Mouse (Mus musculus): ENCODE results near the gene Il12b. TPM values are rescaled to one million over a fixed set of nuclear protein-coding genes. Genes with fewer than 3 reads are reported as not detected.

Gene Il12b
- total and polyA plus RNA-seq, 3 experiments: 0.23 TPM; not detected in 2

GRCm38 (mm10) chr11:44367711-44368110 lies 32.2 kb upstream of the Il12b start:
- dilution Hi-C loops (cut with MboI; ENCODE audit: extremely low pct_ligation_motif_present, extremely low pct_unique_long_range_greater_than_20kb, low sequenced_read_pairs) (no loop called here), in situ Hi-C loops (cut with MboI; ENCODE audit: low pct_ligation_motif_present, low pct_unique_long_range_greater_than_20kb, low sequenced_read_pairs) (no loop called here)
- H3K4me1 ChIP-seq (ENCODE audit: control insufficient read depth in 1 of 2, insufficient read depth in 2 of 2): no peaks in the 10 kb centered on the region
- peaks cover 8% of the 10 kb centered on the region for H3K27me3 ChIP-seq (replicated peaks)
- H3K9ac ChIP-seq (ENCODE audit: insufficient read depth, low read depth): no peak overlapping the region
- no peak overlapping the region for H3K4me3 ChIP-seq (replicated peaks in 1 of 3; ENCODE audit: low read depth in 2 of 3, low read length in 2 of 3, poor library complexity in 1 of 3)
- no peaks in the 10 kb centered on the region for H3K9me3 ChIP-seq (replicated peaks; ENCODE audit: low read length)
- TF ChIP-seq MAZ (IDR thresholded peaks at IDR 0.05; ENCODE audit: low read depth, low read length) (no peak), POLR2A (IDR thresholded peaks at IDR 0.05; ENCODE audit: low read depth, low read length) (no peak), JUN (IDR thresholded peaks at IDR 0.05; ENCODE audit: insufficient read depth, low read depth, low read length) (no peak), KAT2A (IDR thresholded peaks at IDR 0.05; ENCODE audit: insufficient replicate concordance, low read length) (no peak), EP300 (IDR thresholded peaks at IDR 0.05; ENCODE audit: low read length) (no peak), GABPA (IDR thresholded peaks at IDR 0.05; ENCODE audit: insufficient replicate concordance, low read depth, low read length) (no peak), BHLHE40 (IDR thresholded peaks at IDR 0.05; ENCODE audit: low read depth, low read length) (no peak), CTCF (conservative IDR thresholded peaks at IDR 0.05 in 1 of 2, IDR thresholded peaks at IDR 0.05 in 1 of 2; ENCODE audit: low read depth in 2 of 2, low read length in 2 of 2) (no peak)
- no peak for DNase-seq (ENCODE audit: extremely low read depth)
- H3K27ac ChIP-seq (ENCODE audit: insufficient read depth, low read depth): no peak overlapping the region
- H3K79me2 ChIP-seq (replicated peaks; ENCODE audit: control insufficient read depth, extremely low read depth, insufficient read depth, poor library complexity, severe bottlenecking): no peaks in the 10 kb centered on the region
- no peak overlapping the region for H3K4me2 ChIP-seq (ENCODE audit: insufficient read depth, low read depth, poor library complexity, severe bottlenecking)
- H3K36me3 ChIP-seq (replicated peaks in 1 of 2; ENCODE audit: control insufficient read depth in 1 of 2, insufficient read depth in 1 of 2, low read length in 1 of 2): no peaks in the 10 kb centered on the region

GRCm38 (mm10) chr11:44372856-44373255 lies 27.0 kb upstream of the Il12b start:
- H3K4me2 ChIP-seq (ENCODE audit: insufficient read depth, low read depth, poor library complexity, severe bottlenecking): peak overlapping the region; percentile 11; the same call in 1 of the 2 replicates
- TF ChIP-seq ZMIZ1 (IDR thresholded peaks at IDR 0.05; ENCODE audit: low read depth, low read length): no peak
- TF ChIP-seq MAX (IDR thresholded peaks at IDR 0.05; ENCODE audit: low read length): no peak
- no peak for TF ChIP-seq USF1 (IDR thresholded peaks at IDR 0.05; ENCODE audit: low read depth, low read length)
- no peak for TF ChIP-seq MAFK (IDR thresholded peaks at IDR 0.05; ENCODE audit: insufficient replicate concordance, low read length)
- TF ChIP-seq SIN3A (IDR thresholded peaks at IDR 0.05; ENCODE audit: low read length): no peak
- no peak for TF ChIP-seq TCF12 (IDR thresholded peaks at IDR 0.05; ENCODE audit: low read depth, low read length)
- no peak overlapping the region for H3K4me3 ChIP-seq (replicated peaks in 1 of 3; ENCODE audit: low read depth in 2 of 3, low read length in 2 of 3, poor library complexity in 1 of 3)
- H3K27me3 ChIP-seq (replicated peaks): peaks cover 7% of the 10 kb centered on the region
- H3K9me3 ChIP-seq (replicated peaks; ENCODE audit: low read length): no peaks in the 10 kb centered on the region
- in situ Hi-C loops (cut with MboI; ENCODE audit: low pct_ligation_motif_present, low pct_unique_long_range_greater_than_20kb, low sequenced_read_pairs): no loop called here
- H3K27ac ChIP-seq (ENCODE audit: insufficient read depth, low read depth): no peak overlapping the region
- DNase-seq (ENCODE audit: extremely low read depth): no peak
- no peaks in the 10 kb centered on the region for H3K79me2 ChIP-seq (replicated peaks; ENCODE audit: control insufficient read depth, extremely low read depth, insufficient read depth, poor library complexity, severe bottlenecking)
- dilution Hi-C loops (cut with MboI; ENCODE audit: extremely low pct_ligation_motif_present, extremely low pct_unique_long_range_greater_than_20kb, low sequenced_read_pairs): no loop called here
- H3K36me3 ChIP-seq (replicated peaks in 1 of 2; ENCODE audit: control insufficient read depth in 1 of 2, insufficient read depth in 1 of 2, low read length in 1 of 2): no peaks in the 10 kb centered on the region
- peaks cover 0 to 1% of the 10 kb centered on the region in 2 experiments; a peak in 3 of 4 replicates for H3K4me1 ChIP-seq (ENCODE audit: control insufficient read depth in 1 of 2, insufficient read depth in 2 of 2)
- no peak overlapping the region for H3K9ac ChIP-seq (ENCODE audit: insufficient read depth, low read depth)

- no peak for DNase-seq (ENCODE audit: extremely low read depth)
- H3K4me1 ChIP-seq (ENCODE audit: control insufficient read depth in 1 of 2, insufficient read depth in 2 of 2): peaks cover 3 to 17% of the 10 kb centered on the region in 2 experiments; a peak in 3 of 4 replicates
- in situ Hi-C loops (cut with MboI; ENCODE audit: low pct_ligation_motif_present, low pct_unique_long_range_greater_than_20kb, low sequenced_read_pairs): no loop called here
- H3K4me2 ChIP-seq (ENCODE audit: insufficient read depth, low read depth, poor library complexity, severe bottlenecking): no peak overlapping the region
- H3K36me3 ChIP-seq (replicated peaks in 1 of 2; ENCODE audit: control insufficient read depth in 1 of 2, insufficient read depth in 1 of 2, low read length in 1 of 2): no peaks in the 10 kb centered on the region
- H3K9me3 ChIP-seq (replicated peaks; ENCODE audit: low read length): no peaks in the 10 kb centered on the region
- no peak overlapping the region for H3K4me3 ChIP-seq (replicated peaks in 1 of 3; ENCODE audit: low read depth in 2 of 3, low read length in 2 of 3, poor library complexity in 1 of 3)
- no peaks in the 10 kb centered on the region for H3K79me2 ChIP-seq (replicated peaks; ENCODE audit: control insufficient read depth, extremely low read depth, insufficient read depth, poor library complexity, severe bottlenecking)
- dilution Hi-C loops (cut with MboI; ENCODE audit: extremely low pct_ligation_motif_present, extremely low pct_unique_long_range_greater_than_20kb, low sequenced_read_pairs): no loop called here
- TF ChIP-seq MAZ (IDR thresholded peaks at IDR 0.05; ENCODE audit: low read depth, low read length) (no peak), ZKSCAN1 (IDR thresholded peaks at IDR 0.05; ENCODE audit: borderline replicate concordance, low read depth, low read length) (no peak), CHD2 (IDR thresholded peaks at IDR 0.05; ENCODE audit: low read length) (no peak), CTCF (conservative IDR thresholded peaks at IDR 0.05 in 1 of 2, IDR thresholded peaks at IDR 0.05 in 1 of 2; ENCODE audit: low read depth in 2 of 2, low read length in 2 of 2) (no peak), EP300 (IDR thresholded peaks at IDR 0.05; ENCODE audit: low read length) (no peak), POLR2AphosphoS2 (IDR thresholded peaks at IDR 0.05; ENCODE audit: low read depth, low read length) (no peak), RCOR1 (conservative IDR thresholded peaks at IDR 0.05; ENCODE audit: low read depth, low read length) (no peak), ZNF384 (IDR thresholded peaks at IDR 0.05; ENCODE audit: low read depth, low read length) (no peak), RAD21 (IDR thresholded peaks at IDR 0.05; ENCODE audit: low read depth, low read length) (no peak), ELF1 (IDR thresholded peaks at IDR 0.05; ENCODE audit: low read depth, low read length) (no peak), MAX (IDR thresholded peaks at IDR 0.05; ENCODE audit: low read length) (no peak), USF2 (conservative IDR thresholded peaks at IDR 0.05; ENCODE audit: low read depth, low read length) (no peak), NELFE (IDR thresholded peaks at IDR 0.05; ENCODE audit: low read depth, low read length) (no peak)
- no peak overlapping the region for H3K9ac ChIP-seq (ENCODE audit: insufficient read depth, low read depth)
- no peak overlapping the region for H3K27ac ChIP-seq (ENCODE audit: insufficient read depth, low read depth)
- no peaks in the 10 kb centered on the region for H3K27me3 ChIP-seq (replicated peaks)
These were observed 22.0 kb upstream of the Il12b start for GRCm38 (mm10) chr11:44377879-44378278.
